Comparison of ENCODE assay signal across 27 mouse cellular contexts in the genomic region with DNA sequence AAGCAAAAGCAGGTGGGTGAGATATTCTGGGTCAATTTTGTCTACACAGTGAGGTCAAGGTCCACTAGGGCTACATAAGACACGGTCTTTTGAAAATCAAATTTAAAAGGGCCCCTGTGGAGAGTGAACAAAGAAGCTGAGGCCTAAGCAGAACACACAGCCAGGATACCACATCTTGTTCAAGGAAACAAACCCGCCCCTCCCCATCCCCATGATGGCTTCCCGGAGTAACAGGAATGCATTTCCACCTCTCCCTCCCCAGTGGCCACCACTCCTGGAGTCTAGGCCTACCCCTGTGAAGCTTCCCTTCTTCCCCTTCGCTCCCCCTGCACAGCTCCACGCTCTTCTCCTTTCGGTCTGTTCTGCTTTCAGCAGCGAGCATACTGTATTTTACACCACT.
DNase-seq lines count a peak whose midpoint lies in the region; ATAC-seq and TF ChIP-seq lines count a peak whose summit lies in the region.
"Had no signal": no experiment of that assay in that cellular context is flagged by ENCODE, and none has a peak within 500 bp of the region (broad histone marks: within the 10 kb centered on the region; RNA-seq: fewer than 3 reads in every experiment).

No protein-coding gene starts in this region.

- no peak for TF ChIP-seq CTCF in hindbrain, postnatal 0 days (IDR thresholded peaks at IDR 0.05; ENCODE audit: low read depth)

- ATAC-seq in hindbrain, embryonic 11.5 days (ENCODE audit: low FRiP score) = peak; percentile 48; the same call in 1 of the 2 replicates
- ATAC-seq in hindbrain, postnatal 0 days = no peak
- 0 out of 2 replicates have a peak, but pooled peaks have one; percentile 14 for ATAC-seq in neural tube, embryonic 14.5 days (ENCODE audit: low read depth)
- no peak for ATAC-seq in monocyte, adult 5-6 weeks (replicated peaks; ENCODE audit: insufficient number of reproducible peaks, low FRiP score, low TSS enrichment, poor library complexity, severe bottlenecking)
- ATAC-seq: activated CD4-positive, CD25-positive, alpha-beta regulatory T cell, adult 4 months; forebrain, embryonic 14.5 days; inflammation-experienced regulatory T-cells, adult 6 months; midbrain, embryonic 13.5 days had no signal

- 60% methylated on average over 7 of the region's 7 CpGs for WGBS in hindbrain, embryonic 11.5 days
- WGBS in hindbrain, postnatal 0 days = 46% methylated on average over 7 of the region's 7 CpGs
- WGBS in neural tube, embryonic 14.5 days = 59% methylated on average over 7 of the region's 7 CpGs

- no peak overlapping the region for H3K27ac ChIP-seq in hindbrain, embryonic 11.5 days (ENCODE audit: low read depth, low read length)
- no peak overlapping the region for H3K27ac ChIP-seq in hindbrain, postnatal 0 days
- no peak overlapping the region for H3K27ac ChIP-seq in neural tube, embryonic 14.5 days (ENCODE audit: low read depth, low read length)
- H3K27ac ChIP-seq: heart, adult 2 months; limb, embryonic 10.5 days; limb, embryonic 15.5 days; liver, embryonic 15.5 days; lung, embryonic 15.5 days; midbrain, embryonic 13.5 days; neural tube, embryonic 12.5 days; stomach, embryonic 15.5 days had no signal

- no peak overlapping the region for H3K9ac ChIP-seq in hindbrain, embryonic 11.5 days (ENCODE audit: low read depth, low read length)
- H3K9ac ChIP-seq in hindbrain, postnatal 0 days (replicated peaks; ENCODE audit: low read length) = no peak overlapping the region
- H3K9ac ChIP-seq in neural tube, embryonic 14.5 days (replicated peaks; ENCODE audit: low read depth, low read length) = no peak overlapping the region
- H3K9ac ChIP-seq: heart, embryonic 12.5 days; limb, embryonic 15.5 days; liver, embryonic 15.5 days; lung, embryonic 15.5 days; midbrain, embryonic 13.5 days; neural tube, embryonic 12.5 days; stomach, embryonic 15.5 days had no signal

- H3K4me3 ChIP-seq in hindbrain, embryonic 11.5 days (ENCODE audit: low read depth, low read length) = no peak overlapping the region
- H3K4me3 ChIP-seq in hindbrain, postnatal 0 days (ENCODE audit: low read length) = no peak overlapping the region
- no peak overlapping the region for H3K4me3 ChIP-seq in neural tube, embryonic 14.5 days (ENCODE audit: low read depth, low read length)
- H3K4me3 ChIP-seq: heart, adult 2 months; heart, embryonic 12.5 days; limb, embryonic 10.5 days; limb, embryonic 15.5 days; liver, embryonic 15.5 days; lung, embryonic 15.5 days; midbrain, embryonic 13.5 days; neural tube, embryonic 12.5 days; stomach, embryonic 15.5 days had no signal

- H3K27me3 ChIP-seq in hindbrain, embryonic 11.5 days (ENCODE audit: control insufficient read depth, insufficient read depth, low read length) = no peaks in the 10 kb centered on the region
- no peaks in the 10 kb centered on the region for H3K27me3 ChIP-seq in hindbrain, postnatal 0 days (ENCODE audit: insufficient read depth, low read length)
- no peaks in the 10 kb centered on the region for H3K27me3 ChIP-seq in neural tube, embryonic 14.5 days (ENCODE audit: control insufficient read depth, insufficient read depth, low read length)
- H3K27me3 ChIP-seq: heart, embryonic 12.5 days; limb, embryonic 15.5 days; liver, embryonic 15.5 days; lung, embryonic 15.5 days; midbrain, embryonic 13.5 days; neural tube, embryonic 12.5 days; stomach, embryonic 15.5 days had no signal

- DNase-seq in hindbrain, embryonic 11.5 days (ENCODE audit: low spot score) = no peak
- DNase-seq in hindbrain, postnatal 0 days (ENCODE audit: low spot score) = no peak
- no peak for DNase-seq in neural tube, embryonic 10.5 days (ENCODE audit: extremely low spot score, low spot score)
- peak; percentile 95 for DNase-seq in R1 (ENCODE audit: low read depth, low spot score)
- DNase-seq: B cell, adult 2 months; cerebellum, adult 18-20 months; cerebellum, postnatal 10 days; gastrocnemius, postnatal 36 days; heart, adult 2 months; kidney, adult 11 months; kidney, postnatal 14 days; layer of hippocampus, adult 9-11 months; lung, postnatal 36 days; right cerebral cortex, postnatal 25 days had no signal

- no peaks in the 10 kb centered on the region for H3K9me3 ChIP-seq in hindbrain, embryonic 11.5 days (ENCODE audit: control insufficient read depth, low read length)
- H3K9me3 ChIP-seq in hindbrain, postnatal 0 days (ENCODE audit: low read length) = no peaks in the 10 kb centered on the region
- H3K9me3 ChIP-seq in neural tube, embryonic 14.5 days (ENCODE audit: control insufficient read depth, low read length) = no peaks in the 10 kb centered on the region
- H3K9me3 ChIP-seq: heart, embryonic 12.5 days; limb, embryonic 10.5 days; limb, embryonic 15.5 days; liver, embryonic 15.5 days; lung, embryonic 15.5 days; midbrain, embryonic 13.5 days; neural tube, embryonic 12.5 days; stomach, embryonic 15.5 days had no signal

- no peaks in the 10 kb centered on the region for H3K4me1 ChIP-seq in hindbrain, embryonic 11.5 days (replicated peaks; ENCODE audit: control insufficient read depth, insufficient read depth, low read length)
- H3K4me1 ChIP-seq in hindbrain, postnatal 0 days (ENCODE audit: insufficient read depth, low read length) = no peaks in the 10 kb centered on the region; the same call in 1 of the 2 replicates
- no peaks in the 10 kb centered on the region for H3K4me1 ChIP-seq in neural tube, embryonic 14.5 days (ENCODE audit: control insufficient read depth, insufficient read depth, low read length)
- H3K4me1 ChIP-seq: limb, embryonic 10.5 days; limb, embryonic 15.5 days; liver, embryonic 15.5 days; lung, embryonic 15.5 days; neural tube, embryonic 12.5 days; stomach, embryonic 15.5 days had no signal

- H3K4me2 ChIP-seq in hindbrain, embryonic 11.5 days (replicated peaks; ENCODE audit: low read depth, low read length) = no peak overlapping the region
- no peak overlapping the region for H3K4me2 ChIP-seq in hindbrain, postnatal 0 days (ENCODE audit: low read depth, low read length)
- no peak overlapping the region for H3K4me2 ChIP-seq in neural tube, embryonic 14.5 days (ENCODE audit: low read depth, low read length)
- H3K4me2 ChIP-seq: heart, embryonic 12.5 days; limb, embryonic 15.5 days; liver, embryonic 15.5 days; lung, embryonic 15.5 days; midbrain, embryonic 13.5 days; neural tube, embryonic 12.5 days; stomach, embryonic 15.5 days had no signal

- H3K36me3 ChIP-seq in hindbrain, embryonic 11.5 days (ENCODE audit: control insufficient read depth, insufficient read depth, low read length) = peaks cover 3% of the 10 kb centered on the region; the same call in 1 of the 2 replicates
- H3K36me3 ChIP-seq in hindbrain, postnatal 0 days (ENCODE audit: insufficient read depth, low read length) = no peaks in the 10 kb centered on the region
- no peaks in the 10 kb centered on the region for H3K36me3 ChIP-seq in neural tube, embryonic 14.5 days (ENCODE audit: control insufficient read depth, insufficient read depth, low read length)
- H3K36me3 ChIP-seq: lung, embryonic 15.5 days; stomach, embryonic 15.5 days had no signal

Comparison
In these comparisons a context has a peak if more than half of its experiments do, and no peak if none do; other contexts are left out.
1. ATAC-seq: peak in hindbrain, embryonic 11.5 days (single experiment) and neural tube, embryonic 14.5 days (single experiment); none in hindbrain, postnatal 0 days (single experiment) and monocyte, adult 5-6 weeks (single experiment).